Mouse (Mus musculus): Measurements from ENCODE around the gene Car6.

The Car6 gene

DNA sequence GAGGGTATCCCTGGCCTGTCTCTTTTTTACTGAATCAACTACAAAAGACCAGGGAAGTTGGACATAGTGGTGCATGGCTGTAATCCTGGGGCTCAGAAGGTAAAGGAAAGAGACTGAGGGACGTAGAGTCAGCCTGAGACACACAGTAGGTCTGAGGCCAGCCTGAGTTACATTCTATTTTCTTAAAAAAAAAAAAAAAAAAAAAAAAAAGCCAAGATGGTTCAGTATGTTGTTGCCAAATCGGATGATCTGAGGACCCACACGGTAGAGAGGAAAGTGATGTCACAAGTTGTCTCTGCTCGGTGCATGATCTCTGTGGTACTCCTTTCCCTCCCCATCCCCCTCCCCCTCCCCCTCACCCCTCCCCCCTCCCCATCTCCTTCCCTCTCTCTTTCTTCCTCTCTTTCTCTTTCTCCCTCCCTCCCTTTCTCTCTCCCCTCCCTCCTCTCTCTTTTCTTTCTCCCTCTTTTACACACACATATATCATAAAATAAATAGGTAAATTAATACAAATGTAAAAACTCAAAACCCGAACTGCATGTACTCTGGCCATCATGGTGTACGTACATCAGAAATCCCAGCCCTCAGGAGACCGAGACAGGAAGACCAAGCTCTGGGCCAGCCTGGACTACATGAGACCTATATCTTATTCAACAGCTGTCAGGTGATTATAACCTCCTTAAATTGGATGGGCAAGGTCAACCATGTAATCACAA is 63.6 kb downstream of the Car6 start:
- in situ Hi-C loops (cut with MboI, MseI) = no loop called here

Measured in T-helper 1 cell (primary cell).